Comparison of ENCODE assay signal across 9 mouse cellular contexts in genomic region chr4:57954991-57955390, GRCm38 (mm10). TPM values are rescaled to one million over a fixed set of nuclear protein-coding genes. Genes with fewer than 3 reads are reported as not detected.
A peak's percentile ranks its signal among the peaks of the same experiment; 100 is the strongest.
DNase-seq lines count a peak whose midpoint lies in the region; ATAC-seq and TF ChIP-seq lines count a peak whose summit lies in the region.
"Had no signal": no experiment of that assay in that cellular context is flagged by ENCODE, and none has a peak within 500 bp of the region (broad histone marks: within the 10 kb centered on the region; RNA-seq: fewer than 3 reads in every experiment).

No protein-coding gene starts in this region.

- H3K36me3 ChIP-seq in ES-E14 (ENCODE audit: control insufficient read depth, insufficient read depth, low read length, poor library complexity, severe bottlenecking), result peaks cover 20% of the 10 kb centered on the region
- peaks cover 14% of the 10 kb centered on the region for H3K36me3 ChIP-seq in forebrain, postnatal 0 days (ENCODE audit: insufficient read depth)
- H3K36me3 ChIP-seq in liver, embryonic 15.5 days (replicated peaks), result peaks cover 33% of the 10 kb centered on the region

- H3K27ac ChIP-seq in gastrocnemius, adult 2 months, result peak overlapping the region; percentile 99
- H3K27ac ChIP-seq in ES-E14 (ENCODE audit: insufficient read depth, low read depth, low read length, poor library complexity, severe bottlenecking), result no peak overlapping the region
- no peak overlapping the region for H3K27ac ChIP-seq in forebrain, postnatal 0 days (ENCODE audit: low read depth, low read length)
- H3K27ac ChIP-seq in liver, embryonic 15.5 days (replicated peaks), result peak overlapping the region; percentile 98

- TF ChIP-seq CTCF in gastrocnemius, adult 2 months (IDR thresholded peaks at IDR 0.05), result no peak
- TF ChIP-seq CTCF in forebrain, postnatal 0 days (IDR thresholded peaks at IDR 0.05; ENCODE audit: low read depth), result no peak

- H3K4me1 ChIP-seq in ES-E14 (ENCODE audit: control insufficient read depth in 2 of 2, insufficient read depth in 2 of 2, low read length in 2 of 2, poor library complexity in 1 of 2), result peaks cover 4 to 7% of the 10 kb centered on the region in 2 experiments; a peak in 2 of 4 replicates
- H3K4me1 ChIP-seq in forebrain, postnatal 0 days (ENCODE audit: insufficient read depth), result no peaks in the 10 kb centered on the region; the same call in 1 of the 2 replicates
- H3K4me1 ChIP-seq in liver, embryonic 15.5 days (replicated peaks), result peaks cover 52% of the 10 kb centered on the region

- WGBS in forebrain, postnatal 0 days, result 62% methylated on average over 8 of the region's 8 CpGs
- WGBS in liver, embryonic 15.5 days (ENCODE audit: insufficient replicate concordance), result 66% methylated on average over 8 of the region's 8 CpGs

- no peaks in the 10 kb centered on the region for H3K9me3 ChIP-seq in ES-E14 (ENCODE audit: control insufficient read depth, insufficient read depth, low read depth, low read length)
- H3K9me3 ChIP-seq in forebrain, postnatal 0 days (ENCODE audit: low read length), result no peaks in the 10 kb centered on the region
- no peaks in the 10 kb centered on the region for H3K9me3 ChIP-seq in liver, embryonic 15.5 days (replicated peaks)

- no peak for DNase-seq in gastrocnemius, adult 2 months
- DNase-seq in gastrocnemius, postnatal 10 days, result no peak
- no peak for DNase-seq in ES-E14 (ENCODE audit: low read depth, low spot score)
- no peak for DNase-seq in forebrain, postnatal 0 days
- no peak for DNase-seq in left cerebral cortex, adult 11 months (ENCODE audit: low spot score)
- DNase-seq in spleen, adult 12 weeks (ENCODE audit: low spot score), result no peak
- no peak for DNase-seq in gastrocnemius, postnatal 4 days (ENCODE audit: low spot score in 2 of 2)

- peak overlapping the region; percentile 81 for H3K4me2 ChIP-seq in forebrain, postnatal 0 days (ENCODE audit: low read depth)
- peak overlapping the region; percentile 93 for H3K4me2 ChIP-seq in liver, embryonic 15.5 days

- intact Hi-C loops in gastrocnemius, adult 2 months (cut with DNase I), result no loop called here

- H3K4me3 ChIP-seq in gastrocnemius, adult 2 months, result peak overlapping the region; percentile 85
- peak overlapping the region; percentile 83 to 92 for H3K4me3 ChIP-seq in ES-E14 (ENCODE audit: insufficient read depth in 1 of 2, low read depth in 1 of 2, low read length in 2 of 2, poor library complexity in 1 of 2, severe bottlenecking in 1 of 2)
- peak overlapping the region; percentile 76 for H3K4me3 ChIP-seq in forebrain, postnatal 0 days (ENCODE audit: low read depth, low read length)
- H3K4me3 ChIP-seq in liver, embryonic 15.5 days (replicated peaks), result peak overlapping the region; percentile 88

- peak overlapping the region; percentile 90 for H3K9ac ChIP-seq in ES-E14 (ENCODE audit: insufficient read depth, low read depth, low read length, poor library complexity, severe bottlenecking)
- peak overlapping the region; percentile 73 for H3K9ac ChIP-seq in forebrain, postnatal 0 days
- H3K9ac ChIP-seq in liver, embryonic 15.5 days, result peak overlapping the region; percentile 74

- in situ Hi-C loops in ES-E14 (cut with MboI; ENCODE audit: low sequenced_read_pairs in 2 of 2, unreplicated experiment in 2 of 2), result no loop called here

- no peak for ATAC-seq in forebrain, postnatal 0 days
- ATAC-seq in liver, embryonic 15.5 days (ENCODE audit: insufficient read depth), result no peak

- no peaks in the 10 kb centered on the region for H3K27me3 ChIP-seq in forebrain, postnatal 0 days (ENCODE audit: insufficient read depth, low read length)
- H3K27me3 ChIP-seq in liver, embryonic 15.5 days, result peaks cover 11% of the 10 kb centered on the region; the same call in 1 of the 2 replicates

TF ChIP-seq in ES-E14, 5 proteins besides CTCF, POLR2A, EP300 and RAD21:
- TF ChIP-seq CHD2 (IDR thresholded peaks at IDR 0.05; ENCODE audit: low read depth, low read length) (no peak), MAFK (IDR thresholded peaks at IDR 0.05; ENCODE audit: insufficient read depth, low read depth, low read length) (no peak), HCFC1 (IDR thresholded peaks at IDR 0.05; ENCODE audit: borderline replicate concordance, insufficient read depth, low read length) (no peak), ZC3H11A (IDR thresholded peaks at IDR 0.05; ENCODE audit: borderline replicate concordance, low read depth, low read length) (no peak), ZNF384 (IDR thresholded peaks at IDR 0.05; ENCODE audit: low read depth, low read length) (no peak)

RNA-seq across cellular contexts. Expression of gene Txn1, which starts 1.2 kb away (rescaled TPM):
- 10 to 100 TPM; 74.7 to 77.6 TPM for total RNA-seq in gastrocnemius, adult 2 months (2021)
- total RNA-seq in gastrocnemius, postnatal 10 days (2021), result 100 to 1,000 TPM; 123 to 131 TPM
- 269 and 401 TPM in 2 replicates for total RNA-seq in ES-E14 (2012; rRNA removed)
- 92.1 and 115 TPM in 2 replicates for total RNA-seq in forebrain, postnatal 0 days (2014; rRNA removed)
- 340 and 365 TPM in 2 replicates for polyA plus RNA-seq in forebrain, postnatal 0 days (2015; fragmentation: Nextera tagmentation; extraction: Ambion mirVana)
- 183 and 207 TPM in 2 replicates for polyA plus RNA-seq in liver, embryonic 15.5 days (2015; fragmentation: Nextera tagmentation; extraction: Ambion mirVana)
- 100 to 1,000 TPM; 171 to 179 TPM for total RNA-seq in gastrocnemius, postnatal 4 days (2021)

RNA-seq across cellular contexts. Expression of gene D630039A03Rik, which starts 38.9 kb away (rescaled TPM):
- under 1 TPM in 1 of 2 experiments, not detected in 1; 0.28 TPM for total RNA-seq in gastrocnemius, adult 2 months (2021)
- under 1 TPM; 0.09 to 0.14 TPM for total RNA-seq in gastrocnemius, postnatal 10 days (2021)
- 0.27 and 0.74 TPM in 2 replicates for total RNA-seq in ES-E14 (2012; rRNA removed)
- 0.29 TPM in 1 of 2 replicates, not detected in the other for total RNA-seq in forebrain, postnatal 0 days (2014; rRNA removed)
- polyA plus RNA-seq in forebrain, postnatal 0 days (2015; fragmentation: Nextera tagmentation; extraction: Ambion mirVana), result not detected in 2 replicates
- polyA plus RNA-seq in liver, embryonic 15.5 days (2015; fragmentation: Nextera tagmentation; extraction: Ambion mirVana), result 0.13 and 0.28 TPM in 2 replicates
- total RNA-seq in gastrocnemius, postnatal 4 days (2021), result not detected

RNA-seq across cellular contexts. Expression of gene Txndc8, which starts 53.9 kb away (rescaled TPM):
- not detected for total RNA-seq in gastrocnemius, adult 2 months (2021)
- not detected for total RNA-seq in gastrocnemius, postnatal 10 days (2021)
- total RNA-seq in ES-E14 (2012; rRNA removed), result not detected in 2 replicates
- total RNA-seq in forebrain, postnatal 0 days (2014; rRNA removed), result not detected in 2 replicates
- polyA plus RNA-seq in forebrain, postnatal 0 days (2015; fragmentation: Nextera tagmentation; extraction: Ambion mirVana), result not detected in 2 replicates
- polyA plus RNA-seq in liver, embryonic 15.5 days (2015; fragmentation: Nextera tagmentation; extraction: Ambion mirVana), result not detected in 2 replicates
- not detected for total RNA-seq in gastrocnemius, postnatal 4 days (2021)
- total RNA-seq: hematopoietic stem cell, adult 5-6 weeks had no signal

Comparison
In these comparisons a context has a peak if more than half of its experiments do, and no peak if none do; other contexts are left out.
1. H3K27ac ChIP-seq: peak in gastrocnemius, adult 2 months (single experiment) and liver, embryonic 15.5 days (single experiment); none in ES-E14 (single experiment) and forebrain, postnatal 0 days (single experiment).
2. Peak in every context shown above with its lines, with median percentiles within 50 percentile points of each other: H3K4me3 ChIP-seq and H3K9ac ChIP-seq.